Mouse (Mus musculus) induced T-regulatory cell, adult 2 months (primary cell): ENCODE data around the gene Adam8.
A peak's percentile ranks its signal among the peaks of the same experiment; 100 is the strongest.

Experiments used
- DNase-seq: peaks from one replicate; pipeline ENCODE4 v3.0.0-alpha.2; 2012; ENCODE audit warnings: low read depth

Gene Adam8

GRCm38 (mm10) chr7:139946032-139946431, 46.3 kb downstream of the Adam8 start:
- no peak for DNase-seq

DNA sequence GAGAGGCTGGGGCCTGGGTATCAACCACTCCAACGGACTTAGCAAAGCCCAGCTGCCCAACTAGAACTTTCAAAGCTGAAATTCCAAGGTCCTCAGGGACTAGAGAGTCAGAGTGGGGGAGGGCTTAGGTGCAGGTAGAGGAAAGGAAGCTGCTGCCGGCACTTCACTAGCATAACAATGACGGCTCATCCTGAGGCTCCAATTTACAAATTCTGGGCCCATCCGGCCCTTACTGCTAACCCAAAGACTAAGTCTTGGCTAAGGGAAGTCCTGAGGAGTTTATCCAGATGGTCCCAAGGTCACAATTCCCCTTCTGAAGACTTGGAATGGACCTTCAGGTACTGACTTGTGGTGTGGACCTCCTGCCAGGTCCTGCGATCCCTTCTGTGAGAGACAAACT, 46.8 kb downstream of the Adam8 start:
- DNase-seq, result no peak

DNA sequence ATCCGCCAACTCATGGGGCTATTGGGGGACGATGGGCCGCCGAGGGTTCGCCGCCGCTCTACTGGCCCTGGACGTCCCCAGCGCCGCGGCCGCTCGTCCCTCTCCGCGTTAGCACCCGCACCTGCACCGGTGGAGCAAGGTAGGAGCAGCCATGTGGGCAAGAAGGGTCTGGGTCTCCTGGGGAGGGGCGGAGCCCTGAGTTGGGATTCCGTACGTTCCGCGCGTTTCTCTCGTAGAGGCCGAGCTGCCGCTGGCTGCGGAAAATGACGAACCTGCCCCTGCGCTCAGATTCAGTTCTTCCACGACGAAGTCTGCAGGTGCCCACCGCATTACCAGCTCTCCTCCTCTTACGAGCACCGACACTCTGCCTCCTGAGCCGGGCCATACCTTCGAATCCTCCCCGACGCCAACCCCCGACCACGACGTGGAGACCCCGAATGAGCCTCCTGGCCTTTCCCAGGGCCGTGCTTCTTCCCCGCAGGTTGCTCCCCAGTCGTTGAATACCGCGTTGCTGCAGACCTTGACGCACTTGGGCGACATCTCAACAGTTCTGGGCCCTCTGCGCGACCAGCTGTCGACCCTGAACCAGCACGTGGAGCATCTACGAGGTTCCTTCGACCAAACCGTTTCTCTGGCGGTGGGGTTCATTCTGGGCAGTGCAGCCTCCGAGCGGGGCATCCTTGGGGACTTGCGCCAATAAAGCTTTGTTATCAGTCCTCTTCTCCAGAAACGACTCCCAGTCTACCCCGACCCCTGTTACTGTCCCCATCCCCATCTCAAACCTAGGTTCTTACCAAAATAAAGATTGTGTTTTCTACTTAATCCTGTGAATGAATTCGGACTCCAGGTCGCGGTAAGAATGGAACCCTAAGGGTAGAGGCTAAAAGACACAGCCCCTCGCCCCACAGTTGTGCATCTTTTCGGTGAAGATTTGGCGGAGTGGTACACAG, 47.8 kb downstream of the Adam8 start:
- peak; percentile 54 for DNase-seq

GRCm38 (mm10) chr7:139943674-139944281, 48.6 kb downstream of the Adam8 start, which contains the start of gene Utf1:
TSS of gene Utf1 (plus strand) at chr7:139943789.
- peak; percentile 73 for DNase-seq

DNA sequence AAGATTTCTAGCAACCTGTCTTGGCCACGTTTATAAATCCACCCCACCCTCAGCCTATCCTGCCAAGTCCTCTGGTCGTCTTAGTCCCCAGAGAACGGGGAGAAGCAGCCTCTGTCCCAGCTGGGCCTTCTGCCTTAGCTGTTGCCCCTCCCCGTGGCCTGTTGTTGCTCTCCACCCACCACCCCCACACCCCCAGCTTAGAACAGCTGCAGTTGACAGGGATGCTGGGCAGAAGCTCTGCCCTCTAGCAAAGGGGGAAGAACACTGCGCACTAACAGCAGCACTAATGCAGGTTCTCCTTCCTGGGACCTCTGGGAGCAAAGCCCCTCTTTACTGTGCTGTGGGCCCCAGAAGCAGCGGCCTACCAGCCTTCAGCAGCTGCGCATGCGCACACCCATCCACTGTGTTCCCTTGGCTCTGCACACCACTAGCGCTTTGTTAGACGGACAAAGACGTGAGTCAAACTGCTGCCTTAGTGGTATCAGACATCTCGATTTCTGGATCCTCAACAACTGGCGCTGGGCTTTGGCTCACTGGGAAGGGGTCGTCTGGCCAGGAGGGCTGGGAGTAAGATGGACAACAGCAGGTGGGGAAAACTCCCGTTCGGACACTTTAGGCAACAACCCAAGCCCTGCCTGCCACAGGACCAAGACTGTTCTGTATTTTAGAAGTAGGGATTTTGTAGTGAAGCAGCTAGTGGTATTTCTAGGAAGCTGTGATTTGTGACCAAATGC, 51.7 kb downstream of the Adam8 start:
- no peak for DNase-seq

DNA sequence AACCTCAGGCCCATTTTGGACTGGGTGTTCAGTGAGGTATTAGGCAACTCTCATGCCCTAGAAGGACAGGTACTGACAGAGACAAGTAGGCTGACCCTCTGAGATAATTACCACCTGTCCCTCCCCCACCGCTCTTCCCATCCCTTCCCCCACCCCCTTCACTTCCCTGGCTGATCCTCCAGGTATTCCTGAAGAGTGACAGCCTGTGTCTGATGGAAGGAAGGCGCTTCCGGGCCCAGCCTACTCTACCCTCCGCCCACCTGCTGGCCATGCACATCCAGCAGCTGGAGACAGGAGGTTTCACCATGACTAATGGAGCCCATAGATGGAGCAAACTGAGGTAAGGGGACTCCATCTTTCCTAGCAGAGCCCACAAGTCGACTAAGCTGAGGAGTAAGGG, 54.6 kb downstream of the Adam8 start:
- DNase-seq, result no peak

- no peak for DNase-seq
These were observed 55.2 kb downstream of the Adam8 start for GRCm38 (mm10) chr7:139937138-139937537.

DNA sequence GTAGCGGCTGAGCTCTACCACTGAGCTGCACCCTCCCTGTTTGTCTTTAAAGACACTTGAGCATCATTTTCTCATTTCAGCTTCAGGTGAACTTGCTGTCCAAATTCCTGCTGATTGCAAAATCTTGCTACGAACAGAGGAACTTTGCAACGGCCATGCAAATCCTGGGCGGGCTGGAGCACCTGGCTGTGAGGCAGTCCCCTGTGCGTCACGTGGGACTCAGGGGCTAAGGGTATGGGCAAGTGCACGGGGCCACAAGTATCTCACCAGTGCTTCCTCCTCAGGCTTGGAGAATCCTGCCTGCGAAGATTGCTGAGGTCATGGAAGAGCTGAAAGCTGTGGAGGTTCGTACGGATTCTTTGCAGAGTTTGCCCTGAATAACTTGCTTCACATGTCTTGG, 55.7 kb downstream of the Adam8 start:
- DNase-seq, result no peak

DNA sequence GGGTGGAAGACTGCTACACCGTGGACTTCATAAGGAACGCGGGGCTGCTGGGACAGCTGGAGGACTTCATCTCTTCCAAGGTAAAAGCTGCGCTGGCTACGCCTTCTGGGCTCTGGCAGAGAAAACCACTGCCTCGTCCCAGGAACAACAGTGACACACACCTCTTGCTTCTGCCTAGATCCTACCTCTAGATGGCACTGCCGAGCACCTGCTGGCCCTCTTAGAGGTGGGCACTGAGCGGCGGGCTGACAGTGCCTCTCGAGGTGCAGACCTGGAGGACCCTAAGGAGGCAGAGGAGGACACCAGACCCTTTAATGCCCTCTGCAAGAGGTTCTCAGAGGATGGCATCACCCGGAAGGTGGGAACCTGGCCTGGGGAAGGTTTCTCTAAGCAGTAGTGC, 61.6 kb downstream of the Adam8 start:
- peak; percentile 67 for DNase-seq
